Mouse (Mus musculus) layer of hippocampus, postnatal 36 days (tissue): Measurements from ENCODE around the gene Lpin3. TPM values are rescaled to one million over a fixed set of nuclear protein-coding genes. Genes with fewer than 3 reads are reported as not detected.
A peak's percentile ranks its signal among the peaks of the same experiment; 100 is the strongest.

Experiments
- DNase-seq, 2 experiments: peaks; one replicate each; pipeline ENCODE4 v3.0.0; 2022
- total RNA-seq, 2 experiments: library from RNA; stranded (reverse); gene quantifications; 2 replicates each; pipeline ENCODE4 v1.2.3; 2021

Lpin3 gene
- total RNA-seq, result 1 to 10 TPM; 1.1 to 1.4 TPM

- DNase-seq, result peak; percentile 31 to 45
Measured at GRCm38 (mm10) chr2:160880453-160881195, at the start of gene Lpin3. Gene Lpin3 (plus strand): TSS chr2:160880670.

GRCm38 (mm10) chr2:160840838-160841237 is 39.6 kb upstream of the Lpin3 start:
- DNase-seq, result no peak

GRCm38 (mm10) chr2:160847664-160848063 is 32.8 kb upstream of the Lpin3 start:
- no peak for DNase-seq

GRCm38 (mm10) chr2:160848186-160848585 is 32.3 kb upstream of the Lpin3 start:
- DNase-seq, result no peak

- no peak for DNase-seq
Measured at GRCm38 (mm10) chr2:160849617-160850240, 30.7 kb upstream of the Lpin3 start.

- no peak for DNase-seq
Measured at GRCm38 (mm10) chr2:160850360-160850759, 30.1 kb upstream of the Lpin3 start.

- peak; percentile 44 to 52 for DNase-seq
Measured at GRCm38 (mm10) chr2:160854687-160855086, 25.8 kb upstream of the Lpin3 start.

GRCm38 (mm10) chr2:160856359-160857102 is 23.9 kb upstream of the Lpin3 start:
- no peak for DNase-seq

- DNase-seq, result no peak
Measured at GRCm38 (mm10) chr2:160860363-160860762, 20.1 kb upstream of the Lpin3 start.

GRCm38 (mm10) chr2:160864112-160864511 is 16.4 kb upstream of the Lpin3 start:
- DNase-seq, result no peak

- no peak for DNase-seq
Measured at GRCm38 (mm10) chr2:160865266-160865665, 15.2 kb upstream of the Lpin3 start.

GRCm38 (mm10) chr2:160869446-160869845 is 11.0 kb upstream of the Lpin3 start:
- DNase-seq, result no peak

- no peak for DNase-seq
Measured at GRCm38 (mm10) chr2:160871310-160871709, 9.2 kb upstream of the Lpin3 start.

GRCm38 (mm10) chr2:160872395-160872794 is 8.1 kb upstream of the Lpin3 start:
- peak; percentile 72 to 73 for DNase-seq

- DNase-seq, result peak; percentile 92
Measured at GRCm38 (mm10) chr2:160872890-160873382, 7.5 kb upstream of the Lpin3 start, which contains the start of gene Zhx3. Gene Zhx3 (minus strand): TSS chr2:160872998.

- DNase-seq, result no peak
Measured at GRCm38 (mm10) chr2:160874231-160874877, 6.1 kb upstream of the Lpin3 start.

GRCm38 (mm10) chr2:160876115-160876514 is 4.4 kb upstream of the Lpin3 start:
- no peak for DNase-seq

GRCm38 (mm10) chr2:160881462-160882101 is 1.1 kb downstream of the Lpin3 start:
- no peak for DNase-seq

- peak; percentile 12 to 15 for DNase-seq
Measured at GRCm38 (mm10) chr2:160882436-160882835, 2.0 kb downstream of the Lpin3 start.

GRCm38 (mm10) chr2:160883912-160884311 is 3.4 kb downstream of the Lpin3 start:
- DNase-seq, result peak; percentile 20

- DNase-seq, result no peak
Measured at GRCm38 (mm10) chr2:160884830-160885229, 4.4 kb downstream of the Lpin3 start.

- DNase-seq, result no peak
Measured at GRCm38 (mm10) chr2:160886221-160886620, 5.8 kb downstream of the Lpin3 start.
